Mouse (Mus musculus): ENCODE measurements around the gene Ntf3.

DNA sequence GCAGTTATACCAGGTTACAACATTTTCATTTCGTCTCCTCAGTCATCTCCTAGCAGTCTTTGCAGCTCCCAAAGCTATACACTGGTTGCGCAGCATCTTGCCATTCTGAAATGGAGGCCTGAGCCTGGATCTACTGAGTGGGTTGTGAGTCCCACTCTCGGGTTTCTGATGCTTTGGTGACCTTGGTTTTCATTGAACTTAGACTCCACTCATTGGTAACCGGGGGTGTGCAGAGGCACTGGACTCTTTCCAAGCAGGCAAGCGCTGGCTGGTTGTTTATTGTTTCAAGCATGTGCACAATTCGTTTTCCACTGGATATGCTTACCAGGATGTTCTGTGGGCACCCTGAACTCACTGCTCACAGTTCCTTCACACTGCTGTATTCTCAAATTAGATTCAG is 71.7 kb downstream of the Ntf3 start:
- TF ChIP-seq CTCF (IDR thresholded peaks at IDR 0.05; ENCODE audit: control insufficient read depth, insufficient read depth, insufficient replicate concordance, low read depth, low read length): no peak
- no peak for TF ChIP-seq POLR2A (IDR thresholded peaks at IDR 0.05; ENCODE audit: control insufficient read depth, low read depth, low read length)
